Mouse (Mus musculus): ENCODE data around the gene Zbtb12.

Gene Zbtb12

DNA sequence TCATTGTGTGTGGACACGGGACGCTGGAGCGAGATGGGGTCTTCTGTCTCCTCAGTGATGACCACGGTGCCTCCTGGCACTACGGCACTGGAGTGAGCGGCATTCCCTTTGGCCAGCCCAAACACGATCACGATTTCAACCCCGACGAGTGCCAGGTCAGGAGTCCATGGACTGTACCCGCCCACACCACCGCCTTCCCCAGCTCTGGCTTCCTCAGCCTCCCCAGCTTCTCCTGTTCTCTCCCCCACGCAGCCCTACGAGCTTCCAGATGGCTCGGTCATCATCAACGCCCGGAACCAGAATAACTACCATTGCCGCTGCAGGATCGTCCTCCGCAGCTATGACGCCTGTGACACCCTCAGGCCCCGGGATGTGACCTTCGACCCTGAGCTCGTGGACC is 54.7 kb downstream of the Zbtb12 start:
- peaks cover 35% of the 10 kb centered on the region for H3K27me3 ChIP-seq (ENCODE audit: insufficient read depth, low read length)
- H3K9me3 ChIP-seq (ENCODE audit: low read length): no peaks in the 10 kb centered on the region
- TF ChIP-seq CTCF (conservative IDR thresholded peaks at IDR 0.05; ENCODE audit: low read length) (no peak), POU5F1 (IDR thresholded peaks at IDR 0.05; ENCODE audit: borderline replicate concordance, low read length) (no peak), NANOG (IDR thresholded peaks at IDR 0.05; ENCODE audit: borderline replicate concordance, low read length) (no peak)
- H3K36me3 ChIP-seq (ENCODE audit: insufficient read depth, low read length): peaks cover 32% of the 10 kb centered on the region
- H3K4me3 ChIP-seq (replicated peaks; ENCODE audit: low read length): peak overlapping the region; percentile 55
- H3K4me1 ChIP-seq (replicated peaks; ENCODE audit: low read depth, low read length): peaks cover 44% of the 10 kb centered on the region

DNA sequence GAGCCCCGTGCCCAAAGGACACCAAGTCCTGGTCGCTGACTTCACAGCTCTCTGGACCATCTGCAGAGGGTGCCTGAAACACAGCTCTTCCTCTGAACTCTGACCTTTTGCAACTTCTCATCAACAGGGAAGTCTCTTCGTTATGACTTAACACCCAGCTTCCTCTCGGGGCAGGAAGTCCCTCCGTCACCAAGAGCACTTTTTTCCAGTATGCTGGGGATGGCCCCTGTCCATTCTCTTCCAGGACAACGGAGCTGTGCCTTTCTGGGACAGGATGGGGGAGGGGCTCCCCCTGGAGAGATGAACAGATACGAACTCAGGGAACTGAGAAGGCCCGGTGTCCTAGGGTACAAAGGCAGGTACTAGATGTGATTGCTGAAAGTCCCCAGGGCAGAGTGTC is 55.5 kb downstream of the Zbtb12 start:
- peaks cover 35% of the 10 kb centered on the region for H3K27me3 ChIP-seq (ENCODE audit: insufficient read depth, low read length)

GRCm38 (mm10) chr17:34937960-34938505 is 58.8 kb downstream of the Zbtb12 start:
- Histone ChIP-seq H3K9me3 (ENCODE audit: low read length) (no peaks in the 10 kb centered on the region), H3K4me3 (replicated peaks; ENCODE audit: low read length) (no peak overlapping the region), H3K27me3 (ENCODE audit: insufficient read depth, low read length) (peaks cover 19% of the 10 kb centered on the region), H3K36me3 (ENCODE audit: insufficient read depth, low read length) (peaks cover 25% of the 10 kb centered on the region), H3K4me1 (replicated peaks; ENCODE audit: low read depth, low read length) (peaks cover 39% of the 10 kb centered on the region)
- TF ChIP-seq CTCF (conservative IDR thresholded peaks at IDR 0.05; ENCODE audit: low read length) (no peak), POU5F1 (IDR thresholded peaks at IDR 0.05; ENCODE audit: borderline replicate concordance, low read length) (no peak), NANOG (IDR thresholded peaks at IDR 0.05; ENCODE audit: borderline replicate concordance, low read length) (no peak)

More for the DNA sequence above, 55.5 kb downstream of the Zbtb12 start:
- 0 out of 2 replicates have a peak overlapping the region, but pooled peaks have one; percentile 55 for H3K4me3 ChIP-seq (replicated peaks; ENCODE audit: low read length)
- peaks cover 32% of the 10 kb centered on the region for H3K36me3 ChIP-seq (ENCODE audit: insufficient read depth, low read length)
- H3K9me3 ChIP-seq (ENCODE audit: low read length): no peaks in the 10 kb centered on the region
- peaks cover 40% of the 10 kb centered on the region for H3K4me1 ChIP-seq (replicated peaks; ENCODE audit: low read depth, low read length)
- no peak for TF ChIP-seq CTCF (conservative IDR thresholded peaks at IDR 0.05; ENCODE audit: low read length)
- no peak for TF ChIP-seq POU5F1 (IDR thresholded peaks at IDR 0.05; ENCODE audit: borderline replicate concordance, low read length)
- TF ChIP-seq NANOG (IDR thresholded peaks at IDR 0.05; ENCODE audit: borderline replicate concordance, low read length): no peak

- TF ChIP-seq CTCF (conservative IDR thresholded peaks at IDR 0.05; ENCODE audit: low read length) (no peak), POU5F1 (IDR thresholded peaks at IDR 0.05; ENCODE audit: borderline replicate concordance, low read length) (no peak), NANOG (IDR thresholded peaks at IDR 0.05; ENCODE audit: borderline replicate concordance, low read length) (no peak)
- peaks cover 19% of the 10 kb centered on the region for H3K4me1 ChIP-seq (replicated peaks; ENCODE audit: low read depth, low read length)
- H3K9me3 ChIP-seq (ENCODE audit: low read length): no peaks in the 10 kb centered on the region
- H3K4me3 ChIP-seq (replicated peaks; ENCODE audit: low read length): peak overlapping the region; percentile 64
- no peaks in the 10 kb centered on the region for H3K27me3 ChIP-seq (ENCODE audit: insufficient read depth, low read length)
- H3K36me3 ChIP-seq (ENCODE audit: insufficient read depth, low read length): no peaks in the 10 kb centered on the region
Measured at GRCm38 (mm10) chr17:34941344-34942041, 62.2 kb downstream of the Zbtb12 start.

GRCm38 (mm10) chr17:34943128-34943815 is 64.0 kb downstream of the Zbtb12 start:
- no peak overlapping the region for H3K4me3 ChIP-seq (replicated peaks; ENCODE audit: low read length)
- TF ChIP-seq POU5F1 (IDR thresholded peaks at IDR 0.05; ENCODE audit: borderline replicate concordance, low read length) (no peak), CTCF (conservative IDR thresholded peaks at IDR 0.05; ENCODE audit: low read length) (no peak), NANOG (IDR thresholded peaks at IDR 0.05; ENCODE audit: borderline replicate concordance, low read length) (no peak)

GRCm38 (mm10) chr17:34944362-34944761 is 65.1 kb downstream of the Zbtb12 start:
- Histone ChIP-seq H3K36me3 (ENCODE audit: insufficient read depth, low read length) (peaks cover 1% of the 10 kb centered on the region; the same call in 1 of the 2 replicates), H3K9me3 (ENCODE audit: low read length) (no peaks in the 10 kb centered on the region), H3K4me1 (replicated peaks; ENCODE audit: low read depth, low read length) (peaks cover 19% of the 10 kb centered on the region), H3K4me3 (replicated peaks; ENCODE audit: low read length) (no peak overlapping the region), H3K27me3 (ENCODE audit: insufficient read depth, low read length) (no peaks in the 10 kb centered on the region)
- TF ChIP-seq POU5F1 (IDR thresholded peaks at IDR 0.05; ENCODE audit: borderline replicate concordance, low read length) (no peak), CTCF (conservative IDR thresholded peaks at IDR 0.05; ENCODE audit: low read length) (no peak), NANOG (IDR thresholded peaks at IDR 0.05; ENCODE audit: borderline replicate concordance, low read length) (no peak)

More at GRCm38 (mm10) chr17:34943128-34943815, 64.0 kb downstream of the Zbtb12 start:
- Histone ChIP-seq H3K27me3 (ENCODE audit: insufficient read depth, low read length) (no peaks in the 10 kb centered on the region), H3K36me3 (ENCODE audit: insufficient read depth, low read length) (no peaks in the 10 kb centered on the region), H3K9me3 (ENCODE audit: low read length) (no peaks in the 10 kb centered on the region), H3K4me1 (replicated peaks; ENCODE audit: low read depth, low read length) (peaks cover 19% of the 10 kb centered on the region)
